Mouse (Mus musculus) lung, postnatal 4 days (tissue): ENCODE data around the gene Krt26.

Experiments used
- DNase-seq, 2 experiments: peaks; one replicate each; pipeline ENCODE4 v3.0.0; 2021

Krt26 gene

DNA sequence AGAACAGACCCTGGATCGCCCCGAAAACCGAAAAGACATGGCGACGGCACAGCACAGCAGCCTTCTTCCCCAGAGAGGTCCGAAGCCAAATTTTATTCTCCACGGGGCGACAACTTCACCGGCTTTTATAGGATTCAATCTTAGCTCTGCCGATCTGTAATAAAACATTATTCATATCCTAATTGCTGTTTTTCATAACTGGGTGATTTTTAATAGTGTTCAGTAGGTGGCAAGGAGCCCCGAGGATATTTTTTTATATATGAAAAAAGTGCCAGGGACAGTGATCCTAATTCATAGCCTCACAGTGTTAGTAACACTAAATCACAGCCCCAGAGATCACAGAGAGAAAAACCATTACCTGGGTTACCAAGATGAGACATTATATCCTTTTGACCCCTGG lies at the start of gene Krt26:
Gene Krt26 (minus strand): TSS at position 101 of the 400 bp plus-strand sequence.
- no peak for DNase-seq

- DNase-seq: peak; percentile 92 to 96
Observed at GRCm38 (mm10) chr11:99385813-99386721, 48.3 kb upstream of the Krt26 start.

- peak; percentile 67 to 79 for DNase-seq
Observed at GRCm38 (mm10) chr11:99379568-99379967, 41.8 kb upstream of the Krt26 start.

GRCm38 (mm10) chr11:99374803-99375202 lies 37.0 kb upstream of the Krt26 start, which contains the start of gene Krt28:
Krt28 (minus strand) TSS chr11:99374903.
- no peak for DNase-seq

- no peak for DNase-seq
Observed at GRCm38 (mm10) chr11:99369853-99370451, 32.2 kb upstream of the Krt26 start.

- no peak for DNase-seq
Observed at GRCm38 (mm10) chr11:99369229-99369628, 31.5 kb upstream of the Krt26 start.

DNA sequence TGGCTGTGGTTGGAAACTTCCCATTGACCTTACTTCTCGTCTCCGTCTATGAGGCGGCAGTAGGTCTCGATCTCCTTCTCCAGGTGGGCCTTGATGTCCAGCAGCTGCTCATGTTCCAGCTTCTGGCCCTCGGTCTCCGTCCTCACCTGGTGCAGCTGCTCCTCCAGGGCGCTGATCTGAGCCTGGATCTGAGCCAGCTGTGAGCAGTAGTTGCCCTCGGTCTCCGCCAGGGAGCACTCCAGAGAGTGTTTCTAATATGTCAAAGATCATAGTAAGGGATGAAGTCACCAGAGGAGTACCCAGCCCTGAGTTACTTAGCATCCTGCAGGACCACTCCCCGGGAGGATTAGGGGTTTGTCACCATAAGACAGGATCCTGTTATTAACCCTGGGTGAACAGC lies 29.0 kb upstream of the Krt26 start:
- peak in 1 of 2 experiments; percentile 25 for DNase-seq

- peak in 1 of 2 experiments; percentile 22 for DNase-seq
Observed at GRCm38 (mm10) chr11:99364412-99364811, 26.6 kb upstream of the Krt26 start.

DNA sequence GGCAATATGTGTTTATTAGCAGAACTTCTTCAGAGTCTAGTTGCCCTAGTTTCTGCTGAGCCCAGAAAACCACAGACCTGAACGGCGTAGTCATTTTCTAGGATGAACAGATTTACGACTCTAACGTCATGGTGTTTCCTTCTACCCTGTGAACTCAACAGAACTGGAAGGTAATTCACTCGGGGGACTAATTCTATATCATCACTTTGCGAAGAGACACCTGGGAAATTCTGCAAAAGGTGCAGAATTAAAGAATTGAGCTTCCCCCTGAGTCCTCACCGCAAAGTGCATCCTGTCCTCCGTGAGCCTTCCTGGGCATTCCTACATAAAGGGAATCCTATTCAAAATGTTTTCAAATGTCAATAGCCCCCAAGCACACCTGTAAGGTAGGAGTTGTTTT lies 23.7 kb upstream of the Krt26 start:
- DNase-seq: no peak

DNA sequence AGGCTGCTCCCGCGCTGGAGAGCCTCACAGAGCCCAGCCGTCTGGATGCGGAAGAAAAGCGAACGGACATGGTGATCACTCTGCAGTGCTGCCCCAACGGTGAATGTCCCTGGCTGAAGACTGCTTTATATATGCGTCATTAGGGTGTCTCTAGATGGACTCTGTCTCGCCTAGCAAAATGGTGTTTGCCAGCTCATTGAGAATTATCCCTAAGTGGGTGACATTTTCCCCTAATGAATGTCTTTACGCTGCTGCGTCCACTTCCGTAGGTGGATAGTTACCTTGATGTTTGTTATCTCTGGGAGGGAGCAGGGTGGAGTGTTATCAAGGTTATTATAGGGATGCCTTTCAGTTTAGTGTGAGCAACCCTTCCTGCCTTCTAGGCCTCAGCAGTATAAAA lies 13.2 kb upstream of the Krt26 start, which contains the start of gene Krt27:
Gene Krt27 (minus strand): TSS at position 101 of the 400 bp plus-strand sequence.
- DNase-seq: no peak

DNA sequence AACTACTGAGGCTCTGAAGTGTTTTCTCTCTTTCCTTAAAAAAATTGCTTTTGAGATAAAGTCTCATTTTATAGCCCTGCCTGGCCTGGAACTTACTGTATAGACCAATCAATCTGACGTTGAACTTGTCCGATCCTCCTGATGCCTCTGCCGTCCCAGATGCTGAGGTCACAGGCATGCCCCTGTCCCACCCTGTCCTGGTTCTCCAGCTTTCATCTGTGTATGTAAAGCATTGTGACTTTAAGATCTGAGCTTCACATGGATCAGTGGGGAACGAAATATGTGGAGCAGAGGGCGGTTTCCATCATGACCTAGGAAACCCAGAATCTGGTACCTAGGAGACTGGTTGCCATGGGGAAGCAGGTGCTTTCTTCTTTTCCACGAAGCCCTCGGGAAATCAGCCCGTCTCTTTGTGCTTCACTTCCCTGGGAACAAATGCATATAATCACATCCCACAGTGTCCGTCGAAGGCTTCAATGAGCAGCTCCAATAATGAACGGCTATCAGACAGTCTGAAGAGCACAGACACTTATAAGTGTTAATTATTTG lies 1.6 kb upstream of the Krt26 start:
- DNase-seq: no peak

- DNase-seq: no peak
Observed at GRCm38 (mm10) chr11:99333426-99333825, 4.3 kb downstream of the Krt26 start.

DNA sequence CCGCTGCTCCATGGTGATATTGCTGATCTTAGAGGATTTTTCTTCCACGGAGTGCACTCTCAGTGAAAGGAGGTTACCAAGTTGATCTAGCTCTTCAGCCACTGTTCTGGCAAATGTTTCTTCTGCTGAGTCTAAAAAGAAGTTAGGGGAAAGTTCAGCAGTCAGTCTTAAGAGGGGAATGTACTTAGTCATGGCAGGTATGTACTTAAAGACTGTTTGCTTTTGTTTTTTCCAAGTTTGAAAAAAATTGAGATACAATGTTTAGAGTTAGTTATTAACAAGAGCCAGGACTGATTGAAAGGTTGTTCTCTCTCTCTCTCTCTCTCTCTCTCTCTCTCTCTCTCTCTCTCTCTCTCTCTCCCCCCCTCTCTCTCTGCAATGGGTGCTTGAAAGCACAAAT lies 8.1 kb downstream of the Krt26 start:
- no peak for DNase-seq

- no peak for DNase-seq
Observed at GRCm38 (mm10) chr11:99322851-99323250, 14.9 kb downstream of the Krt26 start, which contains the start of gene Krt25. Krt25 (minus strand) TSS chr11:99322951.

- DNase-seq: no peak
Observed at GRCm38 (mm10) chr11:99321094-99321493, 16.7 kb downstream of the Krt26 start.

DNA sequence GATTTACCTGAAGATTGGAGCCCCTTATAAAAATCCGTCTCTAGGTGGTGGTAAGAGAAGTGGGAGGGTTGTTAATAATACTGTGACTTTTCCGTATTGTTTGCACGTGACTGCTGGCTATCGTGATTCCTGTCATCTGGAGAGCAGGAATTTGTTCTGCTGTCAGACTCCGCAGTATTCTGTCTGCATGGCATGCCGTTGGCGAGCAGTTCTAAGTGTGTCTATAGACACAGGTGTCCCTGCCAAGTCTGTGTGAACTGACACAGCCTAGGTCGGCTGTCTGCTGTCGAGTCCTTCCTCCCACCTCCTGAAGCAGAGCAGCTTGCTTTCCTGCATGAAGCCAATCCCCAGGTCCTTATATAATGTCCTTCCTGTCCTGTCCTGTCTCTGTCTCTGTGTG lies 18.6 kb downstream of the Krt26 start:
- no peak for DNase-seq

DNA sequence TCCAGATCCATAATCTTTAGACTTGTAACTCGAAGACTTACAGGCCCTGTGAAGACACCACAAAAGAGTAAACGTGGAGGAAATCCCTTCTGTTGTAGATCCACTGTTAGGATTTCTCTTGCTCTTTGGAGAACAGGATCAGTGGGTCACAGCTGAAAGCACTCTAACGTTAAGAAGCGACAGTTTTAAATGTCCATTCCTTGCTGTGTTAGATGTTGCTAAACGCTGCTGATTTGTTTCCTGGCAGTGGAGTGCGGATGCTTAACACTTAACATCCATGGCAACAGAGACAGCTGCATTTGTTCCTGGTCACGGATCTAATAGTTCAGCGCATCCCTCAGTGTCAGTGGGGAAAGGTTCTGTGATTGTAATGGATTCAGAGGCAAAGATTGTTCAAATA lies 21.2 kb downstream of the Krt26 start:
- no peak for DNase-seq

DNA sequence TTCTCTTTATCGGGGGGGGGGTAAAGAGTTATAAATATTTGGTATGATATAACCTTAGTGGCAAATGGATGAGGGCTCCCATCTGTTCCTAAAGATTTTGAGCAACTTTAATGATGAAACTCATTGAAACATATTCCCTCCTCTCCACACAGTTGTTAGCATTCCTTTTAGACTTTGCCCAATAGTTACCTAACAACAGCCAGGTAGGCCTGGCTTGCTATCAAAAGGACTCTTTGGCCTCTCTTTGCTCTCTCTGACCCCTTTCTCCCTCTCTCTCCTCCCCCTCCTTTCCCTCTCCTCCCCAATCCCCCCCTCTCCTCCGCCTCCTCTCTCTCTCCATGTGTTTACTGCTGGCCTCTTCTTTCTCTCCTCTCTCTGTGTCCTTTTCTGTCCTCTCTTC lies 23.2 kb downstream of the Krt26 start:
- no peak for DNase-seq

- peak in 1 of 2 experiments; percentile 4 for DNase-seq
Observed at GRCm38 (mm10) chr11:99310882-99311281, 26.9 kb downstream of the Krt26 start.

DNA sequence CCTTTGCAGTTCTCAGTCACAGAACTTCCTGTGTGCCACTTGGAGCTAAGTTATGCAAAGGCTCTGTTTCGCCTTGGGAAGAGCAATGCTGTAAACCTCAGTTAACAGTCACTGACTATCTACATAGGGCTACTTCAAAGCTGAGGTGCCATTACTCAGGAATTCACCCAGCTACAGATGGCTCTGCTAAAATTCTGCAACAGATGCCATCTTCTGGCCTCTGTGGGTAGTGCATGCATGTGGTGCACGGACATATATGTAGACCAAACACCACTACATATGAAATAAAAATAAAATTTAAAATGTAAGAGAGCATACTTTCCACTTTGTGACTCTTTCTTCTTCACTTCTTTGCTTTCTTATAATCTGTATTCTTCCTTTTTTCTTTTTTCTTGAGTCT lies 30.2 kb downstream of the Krt26 start:
- peak; percentile 25 to 69 for DNase-seq

GRCm38 (mm10) chr11:99295039-99295438 lies 42.7 kb downstream of the Krt26 start:
- no peak for DNase-seq

DNA sequence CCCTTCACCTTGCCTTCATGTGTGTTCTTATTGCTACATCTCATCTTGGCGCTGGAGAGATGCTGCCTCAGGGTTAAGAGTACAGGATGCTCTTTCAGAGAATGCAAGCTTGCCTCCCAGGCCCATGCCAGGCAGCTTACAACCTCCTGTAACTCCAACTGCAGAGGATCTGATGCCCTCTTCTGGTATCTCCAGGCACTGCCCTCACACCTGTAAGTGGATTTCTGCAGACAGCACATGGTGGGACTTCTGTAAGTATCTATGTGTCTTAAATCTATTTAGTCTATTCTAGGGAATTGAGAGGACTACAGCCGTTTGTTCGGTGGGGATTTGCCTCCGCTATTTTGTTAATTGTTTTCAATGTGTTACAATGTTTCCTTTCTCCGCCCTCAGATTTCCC lies 44.9 kb downstream of the Krt26 start:
- DNase-seq: peak; percentile 31 to 54

- DNase-seq: no peak
Observed at GRCm38 (mm10) chr11:99284833-99285312, 52.9 kb downstream of the Krt26 start, which contains the start of gene Krt24. Krt24 (minus strand) TSS chr11:99285262.
